Mouse (Mus musculus) thymus, adult 2 months (tissue): ENCODE measurements around the gene Washc1. TPM values are rescaled to one million over a fixed set of nuclear protein-coding genes. Genes with fewer than 3 reads are reported as not detected.

Experiments used
- DNase-seq: peaks from one replicate; pipeline ENCODE4 v3.0.0; 2021
- H3K27ac ChIP-seq: fragments of 200-500 bp; 2 replicates; pipeline ENCODE4 v1.5.1; 2012; ENCODE audit warnings: low read length, control low read depth; ENCODE audit not compliant: control insufficient read depth, insufficient read depth
- H3K27me3 ChIP-seq: fragments of 200-500 bp; 2 replicates; pipeline ENCODE4 v1.6.1; 2012; ENCODE audit warnings: mild to moderate bottlenecking, low read length, moderate library complexity, mixed read lengths; ENCODE audit not compliant: control insufficient read depth, insufficient read depth
- H3K36me3 ChIP-seq: fragments of 200-500 bp; 2 replicates; pipeline ENCODE4 v1.6.1; 2012; ENCODE audit warnings: mild to moderate bottlenecking, low read length, moderate library complexity; ENCODE audit not compliant: control insufficient read depth, insufficient read depth
- H3K4me1 ChIP-seq: fragments of 200-500 bp; replicated peaks from 2 replicates; pipeline ENCODE4 v1.6.1; 2012; ENCODE audit warnings: low read length; ENCODE audit not compliant: control insufficient read depth, insufficient read depth
- H3K4me3 ChIP-seq: fragments of 200-500 bp; 2 replicates; pipeline ENCODE4 v1.5.1; 2012; ENCODE audit warnings: mild to moderate bottlenecking, low read length, control low read depth, moderate library complexity; ENCODE audit not compliant: control insufficient read depth, insufficient read depth
- CTCF ChIP-seq: fragments of 200-500 bp; IDR thresholded peaks from 2 replicates; pipeline ENCODE4 v1.5.1; 2012; ENCODE audit warnings: mild to moderate bottlenecking, control low read depth, low read length, moderate library complexity, borderline replicate concordance; ENCODE audit not compliant: control insufficient read depth, poor library complexity, insufficient read depth; ENCODE audit errors: extremely low read depth
- POLR2A ChIP-seq: fragments of 200-500 bp; IDR thresholded peaks from 2 replicates; pipeline ENCODE4 v1.6.1; 2012; ENCODE audit warnings: mild to moderate bottlenecking, low read length, control low read depth, moderate library complexity; ENCODE audit not compliant: control insufficient read depth, poor library complexity, insufficient read depth; ENCODE audit errors: extremely low read depth
- WGBS: fragments of 180-500 bp; shearing (Covaris S2); methylation state at CpG from one replicate; pipeline ENCODE4 v1.1.7; 2018; 5-methylcytosine and 5-hydroxymethylcytosine counted together
- polyA plus RNA-seq: library from polyadenylated mRNA; depleted of rRNA; stranded (reverse); fragments of >200 nt; gene quantifications from 2 replicates; pipeline ENCODE4 v1.2.3, GENCODE M21; 2012

Washc1 gene
- polyA plus RNA-seq, 1 experiment: 99.5 TPM

DNA sequence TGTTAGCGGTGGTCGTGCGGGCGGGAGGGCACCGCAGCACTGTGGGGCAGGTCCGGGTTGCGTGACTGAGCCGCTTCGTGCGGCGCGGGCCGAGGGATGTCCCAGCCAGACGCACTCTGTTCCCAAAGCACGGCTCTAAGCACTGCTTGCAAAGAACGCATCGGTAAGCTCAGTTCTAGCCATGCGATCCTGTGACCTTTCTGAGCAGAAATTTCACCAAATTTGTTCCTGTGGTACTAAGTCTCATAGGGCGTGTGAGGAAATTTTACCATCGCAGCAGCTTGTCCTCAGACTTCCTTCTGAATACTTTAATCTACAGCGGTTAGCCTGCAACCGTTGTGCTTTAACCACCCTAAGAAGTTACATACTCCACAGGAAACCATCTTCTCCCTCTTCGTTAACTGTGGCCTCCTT, 33.9 kb upstream of the Washc1 start:
- under 1% methylated on average over 23 of the region's 23 CpGs for whole genome bisulfite sequencing
- Histone ChIP-seq H3K36me3 (peaks cover 15% of the 10 kb centered on the region), H3K4me3 (peak overlapping the region; percentile 64), H3K27ac (peak overlapping the region; percentile 72), H3K27me3 (no peaks in the 10 kb centered on the region), H3K4me1 (0 out of 2 replicates have a peak, but pooled peaks cover 6% of the 10 kb centered on the region)
- DNase-seq: no peak
- TF ChIP-seq CTCF (no peak), POLR2A (no peak)

DNA sequence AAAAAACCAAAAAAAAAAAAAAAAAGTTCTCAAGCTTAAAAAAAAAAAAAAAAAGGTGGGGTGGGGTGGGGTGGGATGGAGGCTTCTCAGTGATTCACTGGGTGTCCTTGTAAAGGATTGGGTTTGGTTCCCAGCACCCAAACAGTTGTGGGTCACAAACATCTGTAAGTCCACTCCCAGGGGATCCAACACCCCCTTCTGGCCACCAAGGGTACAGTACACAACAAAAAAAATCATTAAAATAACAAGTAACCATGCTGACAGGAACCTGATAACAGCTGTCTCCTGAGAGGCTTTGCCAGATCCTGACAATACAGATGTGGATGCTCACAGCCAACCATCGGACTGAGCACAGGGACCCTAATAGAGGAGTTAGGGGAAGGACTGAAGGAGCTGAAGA, 26.9 kb upstream of the Washc1 start:
- H3K27ac ChIP-seq: no peak overlapping the region
- no peaks in the 10 kb centered on the region for H3K4me1 ChIP-seq
- no peak for TF ChIP-seq POLR2A
- no peak for TF ChIP-seq CTCF
- WGBS: 97% methylated on average over 1 of the region's 1 CpGs
- H3K27me3 ChIP-seq: no peaks in the 10 kb centered on the region
- no peak for DNase-seq
- no peak overlapping the region for H3K4me3 ChIP-seq
- peaks cover 49% of the 10 kb centered on the region for H3K36me3 ChIP-seq

DNA sequence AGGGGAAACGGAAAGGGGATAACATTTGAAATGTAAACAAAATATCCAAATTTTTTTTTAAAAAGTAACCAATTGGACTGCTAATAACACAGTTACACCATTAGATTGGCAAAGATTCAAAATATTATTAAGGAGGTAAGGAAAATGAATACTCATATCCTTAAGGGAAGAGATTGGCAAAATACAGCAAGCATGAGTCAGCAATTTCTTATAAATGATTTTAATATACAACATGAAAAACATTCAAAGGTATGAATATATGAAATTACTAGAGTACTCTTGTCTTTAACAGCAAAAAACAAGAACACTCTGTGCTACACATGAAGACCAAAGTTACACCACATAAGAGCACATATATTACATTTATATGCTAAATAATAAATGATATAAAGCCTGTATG, 26.3 kb upstream of the Washc1 start:
- Histone ChIP-seq H3K4me1 (no peaks in the 10 kb centered on the region), H3K36me3 (peaks cover 46% of the 10 kb centered on the region), H3K27ac (no peak overlapping the region), H3K27me3 (no peaks in the 10 kb centered on the region), H3K4me3 (no peak overlapping the region)
- no peak for DNase-seq
- WGBS: 97% methylated on average over 1 of the region's 1 CpGs
- TF ChIP-seq POLR2A (no peak), CTCF (no peak)

DNA sequence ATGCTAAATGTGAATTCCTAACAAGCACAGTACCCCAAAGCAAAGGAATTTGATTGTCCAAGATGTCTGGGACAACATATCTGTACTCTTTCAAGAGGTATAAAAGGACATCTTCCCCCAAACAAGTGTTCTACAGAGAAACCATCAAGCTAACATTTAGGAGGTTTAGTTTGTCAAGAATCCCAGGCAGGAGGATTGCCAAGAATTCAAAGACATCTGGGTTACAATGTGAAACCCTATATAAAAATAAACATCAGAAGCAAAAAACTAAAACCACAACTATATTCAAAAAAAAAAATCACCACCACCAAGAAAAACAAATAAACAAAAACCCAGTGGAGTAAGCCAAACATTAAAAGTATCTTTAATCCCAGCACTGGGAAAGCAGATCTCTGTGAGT, 21.1 kb upstream of the Washc1 start:
- no peaks in the 10 kb centered on the region for H3K4me1 ChIP-seq
- no peak for DNase-seq
- peaks cover 40% of the 10 kb centered on the region for H3K36me3 ChIP-seq
- no peak overlapping the region for H3K4me3 ChIP-seq
- no peaks in the 10 kb centered on the region for H3K27me3 ChIP-seq
- TF ChIP-seq CTCF: no peak
- TF ChIP-seq POLR2A: no peak
- H3K27ac ChIP-seq: no peak overlapping the region

DNA sequence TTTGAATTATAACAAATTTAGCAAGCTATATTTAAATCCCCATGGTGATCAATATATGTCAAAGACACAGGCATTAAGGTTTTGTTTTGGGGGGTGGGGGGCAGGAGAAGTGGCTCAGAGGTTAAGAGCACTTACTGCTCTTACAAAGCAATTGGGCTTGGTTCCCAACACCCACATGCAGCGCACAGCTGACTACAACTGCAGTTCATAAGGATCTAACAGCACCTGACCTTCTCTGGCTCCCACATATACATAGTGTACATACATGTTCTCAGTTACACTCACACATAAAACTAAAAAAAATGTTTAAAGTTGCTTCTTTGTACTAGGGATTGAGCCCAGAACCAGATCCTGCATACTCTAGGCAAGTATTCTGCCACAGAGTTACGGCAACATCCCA, 20.0 kb upstream of the Washc1 start:
- Histone ChIP-seq H3K4me1 (no peaks in the 10 kb centered on the region), H3K27ac (no peak overlapping the region), H3K27me3 (no peaks in the 10 kb centered on the region), H3K36me3 (peaks cover 31% of the 10 kb centered on the region), H3K4me3 (no peak overlapping the region)
- TF ChIP-seq CTCF: no peak
- no peak for TF ChIP-seq POLR2A
- WGBS: 98% methylated on average over 2 of the region's 2 CpGs
- DNase-seq: no peak

DNA sequence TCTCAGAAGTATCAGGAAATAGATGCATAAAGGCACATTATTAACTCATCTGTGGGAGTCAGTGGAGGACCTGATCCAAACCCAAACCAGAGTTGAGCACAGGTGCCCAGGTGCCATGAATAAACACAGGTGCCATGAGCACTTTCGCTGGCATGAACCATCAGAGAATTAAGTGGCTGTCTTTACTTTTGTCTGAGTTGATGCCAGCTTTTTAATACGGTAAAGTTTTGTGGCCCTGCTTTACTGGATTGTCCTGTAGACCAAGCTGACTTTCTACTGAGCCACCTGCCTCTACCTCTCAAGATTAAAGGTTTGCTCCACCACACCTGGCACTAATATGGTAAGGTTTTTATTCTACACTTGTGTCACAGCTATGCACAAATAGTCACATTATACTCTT, 19.3 kb upstream of the Washc1 start:
- Histone ChIP-seq H3K4me3 (no peak overlapping the region), H3K36me3 (peaks cover 24% of the 10 kb centered on the region), H3K27ac (no peak overlapping the region), H3K27me3 (no peaks in the 10 kb centered on the region), H3K4me1 (no peaks in the 10 kb centered on the region)
- 96% methylated on average over 2 of the region's 2 CpGs for WGBS
- no peak for TF ChIP-seq CTCF
- DNase-seq: no peak

DNA sequence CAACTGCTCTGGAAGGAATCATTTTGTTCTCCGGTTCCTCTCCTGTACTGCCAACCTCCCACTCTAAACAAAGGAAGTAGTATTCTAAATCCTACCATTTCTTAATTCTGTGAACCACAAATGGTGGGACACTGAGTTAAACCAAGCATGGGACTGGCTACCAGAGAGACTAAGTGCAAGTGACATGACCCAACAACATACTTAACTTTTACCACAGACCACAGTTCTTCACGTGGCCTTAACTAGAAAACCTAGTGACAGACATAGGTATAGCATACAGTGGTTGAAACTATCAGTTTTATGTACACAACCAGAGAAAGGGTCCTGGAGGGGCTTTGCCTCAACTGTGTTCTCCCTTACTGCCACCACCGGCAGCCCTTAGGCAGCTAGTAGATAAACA, 18.7 kb upstream of the Washc1 start:
- no peak for DNase-seq
- no peak overlapping the region for H3K27ac ChIP-seq
- no peaks in the 10 kb centered on the region for H3K4me1 ChIP-seq
- WGBS: 79% methylated on average over 3 of the region's 3 CpGs
- H3K36me3 ChIP-seq: peaks cover 18% of the 10 kb centered on the region
- no peaks in the 10 kb centered on the region for H3K27me3 ChIP-seq
- no peak overlapping the region for H3K4me3 ChIP-seq
- no peak for TF ChIP-seq CTCF
- no peak for TF ChIP-seq POLR2A
